Mouse (Mus musculus) heart, adult 2 months (tissue): ENCODE data around the gene Usp19. TPM values are rescaled to one million over a fixed set of nuclear protein-coding genes. Genes with fewer than 3 reads are reported as not detected.

Experiments used
- DNase-seq, 2 experiments: peaks; one replicate each; pipeline ENCODE4 v3.0.0; 2021
- H3K27ac ChIP-seq: fragments of 200-600 bp; 2 replicates; pipeline ENCODE4 v1.8.1; 2022
- H3K27me3 ChIP-seq: fragments of 200-500 bp; 2 replicates; pipeline ENCODE4 v1.6.1; 2012; ENCODE audit warnings: mild to moderate bottlenecking, low read length, inconsistent platforms, mixed read lengths; ENCODE audit not compliant: control insufficient read depth, insufficient read depth
- H3K36me3 ChIP-seq: fragments of 200-500 bp; 2 replicates; pipeline ENCODE4 v1.6.1; 2012; ENCODE audit warnings: low read length, inconsistent platforms; ENCODE audit not compliant: control insufficient read depth, insufficient read depth
- H3K4me1 ChIP-seq: fragments of 200-500 bp; 2 replicates; pipeline ENCODE4 v1.6.1; 2011; ENCODE audit warnings: low read length; ENCODE audit not compliant: control insufficient read depth, insufficient read depth
- H3K4me3 ChIP-seq: fragments of 200-600 bp; 2 replicates; pipeline ENCODE4 v1.8.1; 2022
- H3K79me2 ChIP-seq: fragments of 200-500 bp; replicated peaks from 2 replicates; pipeline ENCODE4 v1.6.1; 2012; ENCODE audit warnings: mild to moderate bottlenecking, inconsistent platforms, low read length, moderate library complexity, mixed read lengths; ENCODE audit not compliant: control insufficient read depth, insufficient read depth
- H3K9ac ChIP-seq: fragments of 200-500 bp; 2 replicates; pipeline ENCODE4 v1.6.1; 2012; ENCODE audit warnings: low read depth, mild to moderate bottlenecking, control low read depth, inconsistent platforms, low read length, mixed read lengths
- CTCF ChIP-seq: fragments of 200-600 bp; IDR thresholded peaks from 2 replicates; pipeline ENCODE4 v1.8.1; 2022; ENCODE audit warnings: antibody characterized with exemption, mild to moderate bottlenecking, moderate library complexity
- EP300 ChIP-seq: fragments of 200-500 bp; IDR thresholded peaks from 2 replicates; pipeline ENCODE4 v1.6.1; 2011; ENCODE audit warnings: low read depth, low read length, control low read depth; ENCODE audit not compliant: insufficient read depth
- POLR2A ChIP-seq: fragments of 200-500 bp; IDR thresholded peaks from 2 replicates; pipeline ENCODE4 v1.6.1; 2011; ENCODE audit warnings: mild to moderate bottlenecking, low read depth, low read length, control low read depth; ENCODE audit not compliant: insufficient read depth
- WGBS: fragments of 180-500 bp; shearing (Covaris S2); methylation state at CpG from one replicate; pipeline ENCODE4 v1.1.7; 2018; 5-methylcytosine and 5-hydroxymethylcytosine counted together
- intact Hi-C: fragments of 180-260 bp; cut with DNase I; formaldehyde crosslinking; loops from one replicate; pipeline ENCODE4 v1.15.1; 2025
- long read RNA-seq: library from polyadenylated mRNA; stranded (forward); transcript quantifications from one replicate; pipeline ENCODE4 v2.0.0, GENCODE M21; 2021
- polyA plus RNA-seq: library from polyadenylated mRNA; depleted of rRNA; stranded (reverse); fragments of >200 nt; gene quantifications from 2 replicates; pipeline ENCODE4 v1.2.3, GENCODE M21; 2012; rRNA removed
- total RNA-seq, 2 experiments: library from RNA; stranded (reverse); gene quantifications; 2 replicates each; pipeline ENCODE4 v1.2.3; 2021

Gene Usp19
- total RNA-seq (10 to 100 TPM; 83.2 to 91.9 TPM), polyA plus RNA-seq (110 and 147 TPM in 2 replicates)
- long read RNA-seq, full-length matches to known transcripts = 38 of 66 reads
- long read RNA-seq, partial matches to known transcripts = 15 of 66 reads
- long read RNA-seq, other reads (novel, unspliced or antisense) = 13 of 66 reads

DNA sequence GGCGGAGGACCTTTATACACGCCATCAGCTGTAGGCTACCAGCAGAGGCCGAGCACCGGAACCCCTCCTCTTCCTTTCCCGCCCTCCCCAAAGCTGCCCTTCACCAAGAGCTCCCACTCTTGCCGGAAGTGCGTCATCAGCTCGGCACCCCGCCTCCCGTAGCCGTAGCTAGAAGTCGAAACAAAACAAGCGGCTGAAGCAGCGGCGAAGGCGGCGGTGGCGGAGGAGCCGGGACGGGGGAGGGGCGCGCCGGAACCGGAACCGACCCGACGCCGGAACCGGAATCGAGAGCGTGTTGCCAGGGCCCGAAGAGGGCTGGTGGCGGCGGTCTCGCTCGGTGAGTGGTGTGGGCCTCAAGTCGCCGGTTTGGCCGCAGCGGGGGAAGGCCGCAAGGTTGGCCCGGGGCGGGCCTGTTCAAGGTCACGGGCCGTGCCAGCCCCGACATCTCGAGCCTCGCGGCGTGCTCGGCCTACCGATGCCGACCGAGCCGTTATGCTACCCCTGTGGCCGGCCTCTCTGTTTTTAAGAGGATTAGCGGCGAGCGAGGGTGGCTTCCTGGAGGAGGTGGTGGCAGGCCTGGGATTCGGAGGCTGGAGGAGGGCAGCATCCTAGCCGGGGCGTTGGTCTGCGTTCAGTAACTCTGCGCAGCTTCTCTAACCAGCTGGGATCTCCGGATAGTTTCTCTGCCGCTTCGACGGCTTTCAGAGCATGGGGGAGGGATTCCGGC is at the start of gene Usp19:
Gene Usp19 (plus strand): TSS at position 44 of the 727 bp plus-strand sequence.
- intact Hi-C loops = loop anchor here (2.0 to 5.0 kb wide), 2 partner anchors 16 to 38 kb away; partner anchors contain the start of gene Qars
- Histone ChIP-seq H3K27ac (peak within 1 kb of the TSS; percentile 99), H3K9ac (peak within 1 kb of the TSS; percentile 90), H3K4me1 (peaks cover 7% of the 10 kb centered on the region), H3K27me3 (no peaks in the 10 kb centered on the region), H3K79me2 (no peaks in the 10 kb centered on the region), H3K4me3 (peak within 1 kb of the TSS; percentile 99), H3K36me3 (peaks cover 6% of the 10 kb centered on the region)
- under 1% methylated on average over 68 of the region's 69 CpGs for WGBS
- DNase-seq = peak; percentile 95 to 97
- TF ChIP-seq EP300 = peak; percentile 92
- peak; percentile 84 for TF ChIP-seq POLR2A
- 0 out of 2 replicates have a peak, but pooled peaks have one; percentile 11 for TF ChIP-seq CTCF

DNA sequence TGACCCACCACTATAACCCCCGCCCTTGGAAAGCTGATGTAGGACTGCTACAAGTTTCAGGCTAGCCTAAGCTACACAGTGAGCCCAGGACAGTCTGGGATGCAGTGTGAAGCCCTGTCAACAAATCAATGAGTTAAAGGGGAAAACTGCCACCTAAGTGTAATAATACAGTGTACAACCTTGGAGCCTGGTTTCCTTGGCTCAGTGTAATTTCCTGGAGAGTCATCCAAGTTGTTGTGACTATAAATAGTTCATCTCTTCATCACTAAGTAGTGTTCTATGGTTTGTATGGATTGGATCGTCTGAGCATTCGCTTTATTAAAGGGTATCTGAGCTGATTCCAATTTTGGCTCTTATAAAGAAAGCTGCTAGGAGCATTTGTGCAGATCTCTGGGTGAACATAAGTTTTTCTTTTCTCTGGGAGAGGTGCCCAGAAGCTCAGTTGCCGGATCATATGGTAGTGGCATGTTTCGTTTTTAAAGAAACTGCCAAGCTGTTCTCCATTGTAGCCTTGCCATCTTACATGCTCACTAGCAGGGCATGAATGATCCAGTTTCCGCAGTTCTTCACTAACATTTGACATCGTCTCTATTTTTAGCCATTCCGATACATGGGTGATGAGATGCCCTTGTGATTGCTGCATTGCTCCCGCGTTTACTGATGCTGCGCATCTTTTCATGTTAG is 49.0 kb upstream of the Usp19 start:
- Histone ChIP-seq H3K79me2 (no peaks in the 10 kb centered on the region), H3K4me1 (peaks cover 11% of the 10 kb centered on the region), H3K4me3 (peak overlapping the region; percentile 15; the same call in 1 of the 2 replicates), H3K36me3 (no peaks in the 10 kb centered on the region), H3K27me3 (no peaks in the 10 kb centered on the region), H3K27ac (peak overlapping the region; percentile 20; the same call in 1 of the 2 replicates), H3K9ac (peak overlapping the region; percentile 17; the same call in 1 of the 2 replicates)
- 30% methylated on average over 11 of the region's 11 CpGs for WGBS
- intact Hi-C loops = no loop called here
- no peak for DNase-seq
- TF ChIP-seq EP300 (no peak), CTCF (no peak), POLR2A (no peak)

DNA sequence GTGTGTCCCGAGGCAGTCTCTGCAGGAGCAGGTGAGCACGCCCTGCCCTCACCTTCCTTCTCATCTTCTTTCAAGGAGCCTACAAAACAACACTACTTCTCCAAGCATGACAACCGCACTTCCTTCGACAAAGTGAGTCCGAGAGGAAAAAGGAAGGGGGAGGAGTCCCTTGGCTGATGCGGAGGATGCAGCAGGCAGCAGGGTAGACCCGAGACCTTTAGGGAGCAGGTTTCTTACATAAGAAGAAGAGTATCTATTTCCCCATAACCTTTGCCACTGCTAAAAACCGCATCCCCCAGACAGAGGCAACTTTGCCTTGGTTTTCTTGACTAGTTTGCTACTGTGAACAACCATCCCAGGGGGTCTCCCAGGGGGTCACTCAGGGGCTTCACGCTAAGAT is 45.3 kb upstream of the Usp19 start:
- WGBS = 55% methylated on average over 9 of the region's 9 CpGs
- Histone ChIP-seq H3K27me3 (no peaks in the 10 kb centered on the region), H3K79me2 (no peaks in the 10 kb centered on the region), H3K9ac (no peak overlapping the region), H3K4me3 (no peak overlapping the region), H3K27ac (no peak overlapping the region), H3K36me3 (no peaks in the 10 kb centered on the region), H3K4me1 (peaks cover 12% of the 10 kb centered on the region)
- no peak for DNase-seq
- TF ChIP-seq EP300 (no peak), CTCF (no peak), POLR2A (no peak)
- intact Hi-C loops = no loop called here

- no peaks in the 10 kb centered on the region for H3K79me2 ChIP-seq
- H3K27me3 ChIP-seq = no peaks in the 10 kb centered on the region
- no peak overlapping the region for H3K9ac ChIP-seq
- intact Hi-C loops = loop anchor here (5.0 kb wide), 2 partner anchors 42 to 68 kb away; partner anchors contain the start of gene Usp19
- no peak overlapping the region for H3K27ac ChIP-seq
- 55% methylated on average over 4 of the region's 4 CpGs for WGBS
- H3K4me1 ChIP-seq = 0 out of 2 replicates have a peak, but pooled peaks cover 2% of the 10 kb centered on the region
- H3K4me3 ChIP-seq = no peak overlapping the region
- no peak for DNase-seq
- no peaks in the 10 kb centered on the region for H3K36me3 ChIP-seq
- TF ChIP-seq POLR2A (no peak), CTCF (no peak), EP300 (no peak)
Measured at GRCm38 (mm10) chr9:108449860-108450259, 40.5 kb upstream of the Usp19 start.

- H3K4me3 ChIP-seq = no peak overlapping the region
- 0 out of 2 replicates have a peak, but pooled peaks cover 2% of the 10 kb centered on the region for H3K4me1 ChIP-seq
- 0 out of 2 replicates have a peak overlapping the region, but pooled peaks have one; percentile 23 for H3K27ac ChIP-seq
- DNase-seq = no peak
- H3K79me2 ChIP-seq = no peaks in the 10 kb centered on the region
- no peaks in the 10 kb centered on the region for H3K36me3 ChIP-seq
- H3K27me3 ChIP-seq = no peaks in the 10 kb centered on the region
- 50% methylated on average over 21 of the region's 21 CpGs for WGBS
- TF ChIP-seq POLR2A (no peak), CTCF (no peak), EP300 (0 out of 2 replicates have a peak, but pooled peaks have one; percentile 7)
- intact Hi-C loops = loop anchor here (5.0 kb wide), 2 partner anchors 42 to 68 kb away; partner anchors contain the start of gene Usp19
- H3K9ac ChIP-seq = no peak overlapping the region
Measured at GRCm38 (mm10) chr9:108450292-108451169, 39.9 kb upstream of the Usp19 start.
